ENCODE assay signal across 8 mouse cellular contexts in genomic region chr12:21318143-21318895, GRCm38 (mm10). TPM values are rescaled to one million over a fixed set of nuclear protein-coding genes. Genes with fewer than 3 reads are reported as not detected.
DNase-seq lines count a peak whose midpoint lies in the region; ATAC-seq and TF ChIP-seq lines count a peak whose summit lies in the region.

No protein-coding gene starts in this region.

- no peak overlapping the region for H3K4me3 ChIP-seq in forebrain, embryonic 10.5 days
- no peak overlapping the region for H3K4me3 ChIP-seq in forebrain, embryonic 13.5 days
- no peak overlapping the region for H3K4me3 ChIP-seq in embryonic facial prominence, embryonic 11.5 days (ENCODE audit: low read depth, low read length)
- no peak overlapping the region for H3K4me3 ChIP-seq in kidney, postnatal 0 days (replicated peaks; ENCODE audit: low read depth, low read length)
- no peak overlapping the region for H3K4me3 ChIP-seq in small intestine, adult 2 months (ENCODE audit: low read depth, low read length)

- H3K27ac ChIP-seq in forebrain, embryonic 10.5 days, result no peak overlapping the region
- H3K27ac ChIP-seq in forebrain, embryonic 13.5 days, result no peak overlapping the region
- no peak overlapping the region for H3K27ac ChIP-seq in embryonic facial prominence, embryonic 11.5 days (replicated peaks; ENCODE audit: low read depth, low read length)
- H3K27ac ChIP-seq in kidney, postnatal 0 days, result no peak overlapping the region
- H3K27ac ChIP-seq in small intestine, adult 2 months (ENCODE audit: insufficient read depth, low read depth, low read length), result no peak overlapping the region

- peak; percentile 55 for DNase-seq in forebrain, embryonic 10.5 days (ENCODE audit: extremely low spot score, low spot score)
- peak; percentile 79 for DNase-seq in 416B (ENCODE audit: low read depth)
- DNase-seq in adrenal gland, postnatal 14 days, result peak; percentile 81
- DNase-seq in embryonic facial prominence, embryonic 11.5 days (ENCODE audit: low spot score), result peak; percentile 76
- peak; percentile 78 for DNase-seq in kidney, postnatal 0 days (ENCODE audit: low spot score)
- peak; percentile 79 for DNase-seq in lung, postnatal 14 days

- H3K9me3 ChIP-seq in forebrain, embryonic 10.5 days, result no peaks in the 10 kb centered on the region
- H3K9me3 ChIP-seq in forebrain, embryonic 13.5 days (replicated peaks), result no peaks in the 10 kb centered on the region
- H3K9me3 ChIP-seq in embryonic facial prominence, embryonic 11.5 days (replicated peaks; ENCODE audit: control insufficient read depth, low read length), result no peaks in the 10 kb centered on the region
- H3K9me3 ChIP-seq in kidney, postnatal 0 days (replicated peaks; ENCODE audit: low read length), result no peaks in the 10 kb centered on the region

- H3K4me2 ChIP-seq in forebrain, embryonic 13.5 days, result no peak overlapping the region
- no peak overlapping the region for H3K4me2 ChIP-seq in embryonic facial prominence, embryonic 11.5 days (ENCODE audit: low read depth, low read length)
- H3K4me2 ChIP-seq in kidney, postnatal 0 days (ENCODE audit: low read length), result no peak overlapping the region

- no peaks in the 10 kb centered on the region for H3K27me3 ChIP-seq in forebrain, embryonic 10.5 days (ENCODE audit: poor library complexity, severe bottlenecking)
- H3K27me3 ChIP-seq in forebrain, embryonic 13.5 days, result no peaks in the 10 kb centered on the region
- no peaks in the 10 kb centered on the region for H3K27me3 ChIP-seq in embryonic facial prominence, embryonic 11.5 days (ENCODE audit: control insufficient read depth, insufficient read depth, low read length)
- no peaks in the 10 kb centered on the region for H3K27me3 ChIP-seq in kidney, postnatal 0 days (ENCODE audit: insufficient read depth, low read length)
- no peaks in the 10 kb centered on the region for H3K27me3 ChIP-seq in small intestine, adult 2 months (ENCODE audit: control insufficient read depth, insufficient read depth, low read length)

- TF ChIP-seq POLR2A in small intestine, adult 2 months (IDR thresholded peaks at IDR 0.05; ENCODE audit: low read depth, low read length), result no peak

- H3K9ac ChIP-seq in forebrain, embryonic 13.5 days, result no peak overlapping the region
- H3K9ac ChIP-seq in embryonic facial prominence, embryonic 11.5 days (replicated peaks; ENCODE audit: low read length), result no peak overlapping the region
- H3K9ac ChIP-seq in kidney, postnatal 0 days (ENCODE audit: low read depth, low read length), result no peak overlapping the region

- ATAC-seq in forebrain, embryonic 13.5 days, result no peak
- ATAC-seq in embryonic facial prominence, embryonic 11.5 days (replicated peaks; ENCODE audit: insufficient number of reproducible peaks, low FRiP score, low TSS enrichment, low read depth), result no peak
- no peak for ATAC-seq in kidney, postnatal 0 days (replicated peaks; ENCODE audit: low FRiP score, low read depth)

- H3K36me3 ChIP-seq in forebrain, embryonic 10.5 days (replicated peaks), result peaks cover 70% of the 10 kb centered on the region
- H3K36me3 ChIP-seq in forebrain, embryonic 13.5 days (ENCODE audit: poor library complexity, severe bottlenecking), result peaks cover 40% of the 10 kb centered on the region
- no peaks in the 10 kb centered on the region for H3K36me3 ChIP-seq in embryonic facial prominence, embryonic 11.5 days (replicated peaks; ENCODE audit: control insufficient read depth, insufficient read depth, low read depth, low read length)
- H3K36me3 ChIP-seq in kidney, postnatal 0 days (ENCODE audit: insufficient read depth, low read length), result peaks cover 30% of the 10 kb centered on the region
- H3K36me3 ChIP-seq in small intestine, adult 2 months (ENCODE audit: control insufficient read depth, insufficient read depth, low read length), result peaks cover 30% of the 10 kb centered on the region

- 78% methylated on average over 12 of the region's 12 CpGs for WGBS in forebrain, embryonic 10.5 days
- 76% methylated on average over 12 of the region's 12 CpGs for WGBS in forebrain, embryonic 13.5 days
- 75% methylated on average over 12 of the region's 12 CpGs for WGBS in embryonic facial prominence, embryonic 11.5 days
- 61% methylated on average over 12 of the region's 12 CpGs for WGBS in kidney, postnatal 0 days
- 84% methylated on average over 12 of the region's 12 CpGs for WGBS in small intestine, adult 2 months

- TF ChIP-seq CTCF in kidney, postnatal 0 days (IDR thresholded peaks at IDR 0.05; ENCODE audit: low read depth), result peak; percentile 81
- peak; percentile 83; the same call in 1 of the 2 replicates for TF ChIP-seq CTCF in small intestine, adult 2 months (IDR thresholded peaks at IDR 0.05; ENCODE audit: extremely low read depth, insufficient read length, insufficient replicate concordance, low read depth, low read length)

- peaks cover 12% of the 10 kb centered on the region for H3K4me1 ChIP-seq in forebrain, embryonic 10.5 days
- H3K4me1 ChIP-seq in forebrain, embryonic 13.5 days, result peaks cover 12% of the 10 kb centered on the region; the same call in 1 of the 2 replicates
- no peaks in the 10 kb centered on the region for H3K4me1 ChIP-seq in embryonic facial prominence, embryonic 11.5 days (ENCODE audit: control insufficient read depth, insufficient read depth, low read length)
- no peaks in the 10 kb centered on the region for H3K4me1 ChIP-seq in kidney, postnatal 0 days (replicated peaks; ENCODE audit: insufficient read depth, low read length)
- H3K4me1 ChIP-seq in small intestine, adult 2 months (ENCODE audit: control insufficient read depth, insufficient read depth, insufficient read length, low read length), result peaks cover 2% of the 10 kb centered on the region; the same call in 1 of the 2 replicates

RNA-seq across cellular contexts. Expression of gene Iah1, which starts 2.1 kb away (rescaled TPM):
- 44.5 and 48.9 TPM in 2 replicates for polyA plus RNA-seq in forebrain, embryonic 10.5 days (2016; fragmentation: Nextera tagmentation; extraction: Ambion mirVana)
- 48.2 and 50.5 TPM in 2 replicates for polyA plus RNA-seq in forebrain, embryonic 13.5 days (2015; fragmentation: Nextera tagmentation; extraction: Ambion mirVana)
- total RNA-seq in adrenal gland, postnatal 14 days (2021), result 73.4 and 79.7 TPM in 2 replicates
- polyA plus RNA-seq in embryonic facial prominence, embryonic 11.5 days (2014; fragmentation: Nextera tagmentation; extraction: Ambion mirVana), result 54.3 and 60.8 TPM in 2 replicates
- 150 and 152 TPM in 2 replicates for polyA plus RNA-seq in kidney, postnatal 0 days (2015; fragmentation: Nextera tagmentation; extraction: Ambion mirVana)
- 10.7 and 63.7 TPM in 2 replicates for polyA plus RNA-seq in small intestine, adult 2 months (2012; rRNA removed)

RNA-seq across cellular contexts. Expression of gene Itgb1bp1, which starts 32.2 kb away (rescaled TPM):
- 38.7 and 44.2 TPM in 2 replicates for polyA plus RNA-seq in forebrain, embryonic 10.5 days (2016; fragmentation: Nextera tagmentation; extraction: Ambion mirVana)
- polyA plus RNA-seq in forebrain, embryonic 13.5 days (2015; fragmentation: Nextera tagmentation; extraction: Ambion mirVana), result 40.1 and 43.2 TPM in 2 replicates
- 70.1 and 70.4 TPM in 2 replicates for total RNA-seq in adrenal gland, postnatal 14 days (2021)
- 49.5 and 50.5 TPM in 2 replicates for polyA plus RNA-seq in embryonic facial prominence, embryonic 11.5 days (2014; fragmentation: Nextera tagmentation; extraction: Ambion mirVana)
- 50.9 and 52.6 TPM in 2 replicates for polyA plus RNA-seq in kidney, postnatal 0 days (2015; fragmentation: Nextera tagmentation; extraction: Ambion mirVana)
- 2.1 and 3.7 TPM in 2 replicates for polyA plus RNA-seq in small intestine, adult 2 months (2012; rRNA removed)

RNA-seq across cellular contexts. Expression of gene Cpsf3, which starts 33.1 kb away (rescaled TPM):
- 139 and 149 TPM in 2 replicates for polyA plus RNA-seq in forebrain, embryonic 10.5 days (2016; fragmentation: Nextera tagmentation; extraction: Ambion mirVana)
- 117 and 126 TPM in 2 replicates for polyA plus RNA-seq in forebrain, embryonic 13.5 days (2015; fragmentation: Nextera tagmentation; extraction: Ambion mirVana)
- total RNA-seq in adrenal gland, postnatal 14 days (2021), result 63.3 and 77.7 TPM in 2 replicates
- polyA plus RNA-seq in embryonic facial prominence, embryonic 11.5 days (2014; fragmentation: Nextera tagmentation; extraction: Ambion mirVana), result 145 and 148 TPM in 2 replicates
- polyA plus RNA-seq in kidney, postnatal 0 days (2015; fragmentation: Nextera tagmentation; extraction: Ambion mirVana), result 81.0 and 83.5 TPM in 2 replicates
- 3.7 and 9.9 TPM in 2 replicates for polyA plus RNA-seq in small intestine, adult 2 months (2012; rRNA removed)

RNA-seq across cellular contexts. Expression of gene Adam17, which starts 55.1 kb away (rescaled TPM):
- polyA plus RNA-seq in forebrain, embryonic 10.5 days (2016; fragmentation: Nextera tagmentation; extraction: Ambion mirVana), result 41.1 and 44.2 TPM in 2 replicates
- polyA plus RNA-seq in forebrain, embryonic 13.5 days (2015; fragmentation: Nextera tagmentation; extraction: Ambion mirVana), result 22.9 and 23.8 TPM in 2 replicates
- total RNA-seq in adrenal gland, postnatal 14 days (2021), result 42.2 and 53.2 TPM in 2 replicates
- polyA plus RNA-seq in embryonic facial prominence, embryonic 11.5 days (2014; fragmentation: Nextera tagmentation; extraction: Ambion mirVana), result 43.6 and 46.1 TPM in 2 replicates
- polyA plus RNA-seq in kidney, postnatal 0 days (2015; fragmentation: Nextera tagmentation; extraction: Ambion mirVana), result 34.6 and 35.0 TPM in 2 replicates
- polyA plus RNA-seq in small intestine, adult 2 months (2012; rRNA removed), result 3.4 and 10.1 TPM in 2 replicates
